In the genomic region with DNA sequence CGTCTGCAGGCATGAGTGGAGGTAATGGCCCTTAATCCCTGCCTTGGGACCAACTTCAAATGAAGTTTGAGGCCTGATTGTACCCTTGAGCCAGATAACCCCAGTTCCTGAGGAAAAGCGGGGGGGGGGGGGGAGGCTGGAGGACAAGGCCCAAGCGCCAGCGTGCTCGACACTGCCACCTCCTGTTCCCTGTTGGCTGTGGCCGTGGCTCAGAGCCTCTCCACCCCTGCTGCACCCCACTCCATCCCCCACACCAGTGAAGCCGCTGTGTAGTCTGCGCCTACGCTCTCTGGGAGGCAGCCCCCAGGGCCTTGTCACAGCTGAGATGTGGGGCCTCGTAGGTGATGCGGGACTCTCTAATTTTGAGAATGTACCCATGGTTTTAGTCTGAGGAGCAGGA, we compare ENCODE assay signal across 8 mouse cellular contexts. TPM values are rescaled to one million over a fixed set of nuclear protein-coding genes. Genes with fewer than 3 reads are reported as not detected.
DNase-seq lines count a peak whose midpoint lies in the region; ATAC-seq and TF ChIP-seq lines count a peak whose summit lies in the region.

No protein-coding gene starts in this region.

- peaks cover 47% of the 10 kb centered on the region for H3K36me3 ChIP-seq in intestine, postnatal 0 days (ENCODE audit: control insufficient read depth, insufficient read depth)
- H3K36me3 ChIP-seq in limb, embryonic 13.5 days: peaks cover 43% of the 10 kb centered on the region
- H3K36me3 ChIP-seq in midbrain, embryonic 15.5 days (replicated peaks): peaks cover 16% of the 10 kb centered on the region; the same call in 1 of the 2 replicates
- H3K36me3 ChIP-seq in spleen, adult 2 months (ENCODE audit: control insufficient read depth, insufficient read depth, low read length): peaks cover 22% of the 10 kb centered on the region

- no peak overlapping the region for H3K4me2 ChIP-seq in intestine, postnatal 0 days (replicated peaks; ENCODE audit: low read depth)
- peak overlapping the region; percentile 30; the same call in 1 of the 2 replicates for H3K4me2 ChIP-seq in limb, embryonic 13.5 days (replicated peaks)
- H3K4me2 ChIP-seq in midbrain, embryonic 15.5 days: peak overlapping the region; percentile 14; the same call in 1 of the 2 replicates

- ATAC-seq in intestine, postnatal 0 days: peak; percentile 62
- peak; percentile 83 for ATAC-seq in limb, embryonic 13.5 days (ENCODE audit: low FRiP score, low read depth)
- ATAC-seq in midbrain, embryonic 15.5 days (replicated peaks): 0 out of 2 replicates have a peak, but pooled peaks have one; percentile 32

- H3K27ac ChIP-seq in cerebellum, adult 2 months (ENCODE audit: insufficient read depth, low read length): no peak overlapping the region
- no peak overlapping the region for H3K27ac ChIP-seq in intestine, postnatal 0 days (ENCODE audit: low read depth, low read length)
- no peak overlapping the region for H3K27ac ChIP-seq in limb, embryonic 13.5 days
- H3K27ac ChIP-seq in midbrain, embryonic 15.5 days: no peak overlapping the region
- no peak overlapping the region for H3K27ac ChIP-seq in spleen, adult 2 months (ENCODE audit: insufficient read depth, low read length)

- H3K4me1 ChIP-seq in cerebellum, adult 2 months (ENCODE audit: control insufficient read depth, insufficient read depth, low read length): 0 out of 2 replicates have a peak, but pooled peaks cover 3% of the 10 kb centered on the region
- H3K4me1 ChIP-seq in intestine, postnatal 0 days (replicated peaks; ENCODE audit: control insufficient read depth, insufficient read depth, low read length): 0 out of 2 replicates have a peak, but pooled peaks cover 3% of the 10 kb centered on the region
- peaks cover 12% of the 10 kb centered on the region for H3K4me1 ChIP-seq in limb, embryonic 13.5 days
- peaks cover 11% of the 10 kb centered on the region for H3K4me1 ChIP-seq in midbrain, embryonic 15.5 days
- H3K4me1 ChIP-seq in spleen, adult 2 months (ENCODE audit: control insufficient read depth, insufficient read depth, insufficient read length): peaks cover 2% of the 10 kb centered on the region; the same call in 1 of the 2 replicates

- TF ChIP-seq POLR2A in cerebellum, adult 2 months (IDR thresholded peaks at IDR 0.05; ENCODE audit: borderline replicate concordance, insufficient read depth, low read length): no peak
- TF ChIP-seq POLR2A in spleen, adult 2 months (IDR thresholded peaks at IDR 0.05; ENCODE audit: low read depth, low read length): no peak

- no peaks in the 10 kb centered on the region for H3K9me3 ChIP-seq in intestine, postnatal 0 days (ENCODE audit: control insufficient read depth)
- no peaks in the 10 kb centered on the region for H3K9me3 ChIP-seq in limb, embryonic 13.5 days
- no peaks in the 10 kb centered on the region for H3K9me3 ChIP-seq in midbrain, embryonic 15.5 days

- peak; percentile 70 for TF ChIP-seq CTCF in cerebellum, adult 2 months (IDR thresholded peaks at IDR 0.05; ENCODE audit: borderline replicate concordance, insufficient read depth, low read depth, low read length)
- TF ChIP-seq CTCF in intestine, postnatal 0 days (IDR thresholded peaks at IDR 0.05; ENCODE audit: low read depth): peak; percentile 89
- peak; percentile 72 for TF ChIP-seq CTCF in spleen, adult 2 months (IDR thresholded peaks at IDR 0.05; ENCODE audit: extremely low read depth, insufficient read depth, insufficient read length, insufficient replicate concordance)

- H3K27me3 ChIP-seq in cerebellum, adult 2 months (ENCODE audit: control insufficient read depth, insufficient read depth, low read length): no peaks in the 10 kb centered on the region
- H3K27me3 ChIP-seq in intestine, postnatal 0 days (replicated peaks; ENCODE audit: control insufficient read depth, insufficient read depth, low read length): no peaks in the 10 kb centered on the region
- H3K27me3 ChIP-seq in limb, embryonic 13.5 days: no peaks in the 10 kb centered on the region
- no peaks in the 10 kb centered on the region for H3K27me3 ChIP-seq in midbrain, embryonic 15.5 days (replicated peaks)
- no peaks in the 10 kb centered on the region for H3K27me3 ChIP-seq in spleen, adult 2 months (ENCODE audit: control insufficient read depth, insufficient read depth, low read length)

- WGBS in cerebellum, adult 2 months: 7% methylated on average over 11 of the region's 11 CpGs
- 12% methylated on average over 11 of the region's 11 CpGs for WGBS in intestine, postnatal 0 days
- WGBS in limb, embryonic 13.5 days: 9% methylated on average over 10 of the region's 11 CpGs
- WGBS in midbrain, embryonic 15.5 days: 5% methylated on average over 11 of the region's 11 CpGs
- WGBS in spleen, adult 2 months: 24% methylated on average over 11 of the region's 11 CpGs

- no peak overlapping the region for H3K4me3 ChIP-seq in cerebellum, adult 2 months (replicated peaks; ENCODE audit: insufficient read depth, low read depth, low read length)
- no peak overlapping the region for H3K4me3 ChIP-seq in intestine, postnatal 0 days (ENCODE audit: low read depth, low read length)
- no peak overlapping the region for H3K4me3 ChIP-seq in limb, embryonic 13.5 days
- H3K4me3 ChIP-seq in midbrain, embryonic 15.5 days: no peak overlapping the region
- no peak overlapping the region for H3K4me3 ChIP-seq in spleen, adult 2 months (ENCODE audit: extremely low read depth, insufficient read depth, insufficient read length)

- H3K9ac ChIP-seq in intestine, postnatal 0 days (ENCODE audit: low read depth, low read length): no peak overlapping the region
- H3K9ac ChIP-seq in limb, embryonic 13.5 days: no peak overlapping the region; the same call in 1 of the 2 replicates
- no peak overlapping the region for H3K9ac ChIP-seq in midbrain, embryonic 15.5 days

- peak; percentile 52 to 61 for DNase-seq in cerebellum, adult 2 months
- no peak for DNase-seq in cerebellum, adult 9-10 months
- DNase-seq in embryo, embryonic 9.5 days (ENCODE audit: extremely low spot score): peak; percentile 58
- DNase-seq in heart, adult 18-20 months: peak; percentile 72 to 85
- peak in 1 of 2 experiments; percentile 63 for DNase-seq in spleen, adult 2 months (ENCODE audit: low read depth in 1 of 2, low spot score in 2 of 2)

RNA-seq across cellular contexts. Expression of gene Rrp7a, which starts 9.7 kb away (rescaled TPM):
- 109 and 114 TPM in 2 replicates for polyA plus RNA-seq in cerebellum, adult 2 months (2012; rRNA removed)
- total RNA-seq in heart, adult 18-20 months (2021): 10 to 100 TPM; 28.6 to 37.9 TPM
- polyA plus RNA-seq in intestine, postnatal 0 days (2015; fragmentation: Nextera tagmentation; extraction: Ambion mirVana): 32.1 and 32.7 TPM in 2 replicates
- 59.4 and 63.9 TPM in 2 replicates for polyA plus RNA-seq in limb, embryonic 13.5 days (2015; fragmentation: Nextera tagmentation; extraction: Ambion mirVana)
- 83.5 and 86.8 TPM in 2 replicates for polyA plus RNA-seq in midbrain, embryonic 15.5 days (2015; fragmentation: Nextera tagmentation; extraction: Ambion mirVana)
- 86.8 and 104 TPM in 2 replicates for polyA plus RNA-seq in spleen, adult 2 months (2012; rRNA removed)

RNA-seq across cellular contexts. Expression of gene Serhl, which starts 23.6 kb away (rescaled TPM):
- polyA plus RNA-seq in cerebellum, adult 2 months (2012; rRNA removed): 16.5 and 19.2 TPM in 2 replicates
- 10 to 100 TPM; 46.1 to 55.5 TPM for total RNA-seq in heart, adult 18-20 months (2021)
- 58.5 and 65.6 TPM in 2 replicates for polyA plus RNA-seq in intestine, postnatal 0 days (2015; fragmentation: Nextera tagmentation; extraction: Ambion mirVana)
- 58.9 and 59.5 TPM in 2 replicates for polyA plus RNA-seq in limb, embryonic 13.5 days (2015; fragmentation: Nextera tagmentation; extraction: Ambion mirVana)
- 24.9 and 27.8 TPM in 2 replicates for polyA plus RNA-seq in midbrain, embryonic 15.5 days (2015; fragmentation: Nextera tagmentation; extraction: Ambion mirVana)
- 31.4 and 37.1 TPM in 2 replicates for polyA plus RNA-seq in spleen, adult 2 months (2012; rRNA removed)

RNA-seq across cellular contexts. Expression of gene Poldip3, which starts 36.3 kb away (rescaled TPM):
- polyA plus RNA-seq in cerebellum, adult 2 months (2012; rRNA removed): 73.3 and 74.1 TPM in 2 replicates
- total RNA-seq in heart, adult 18-20 months (2021): 10 to 100 TPM; 23.1 to 26.2 TPM
- polyA plus RNA-seq in intestine, postnatal 0 days (2015; fragmentation: Nextera tagmentation; extraction: Ambion mirVana): 49.8 and 51.6 TPM in 2 replicates
- polyA plus RNA-seq in limb, embryonic 13.5 days (2015; fragmentation: Nextera tagmentation; extraction: Ambion mirVana): 158 and 165 TPM in 2 replicates
- 154 and 158 TPM in 2 replicates for polyA plus RNA-seq in midbrain, embryonic 15.5 days (2015; fragmentation: Nextera tagmentation; extraction: Ambion mirVana)
- 50.6 and 55.7 TPM in 2 replicates for polyA plus RNA-seq in spleen, adult 2 months (2012; rRNA removed)

RNA-seq across cellular contexts. Expression of gene Cyb5r3, which starts 59.5 kb away (rescaled TPM):
- 63.5 and 68.6 TPM in 2 replicates for polyA plus RNA-seq in cerebellum, adult 2 months (2012; rRNA removed)
- total RNA-seq in heart, adult 18-20 months (2021): 10 to 100 TPM; 83.9 to 93.0 TPM
- 117 and 126 TPM in 2 replicates for polyA plus RNA-seq in intestine, postnatal 0 days (2015; fragmentation: Nextera tagmentation; extraction: Ambion mirVana)
- polyA plus RNA-seq in limb, embryonic 13.5 days (2015; fragmentation: Nextera tagmentation; extraction: Ambion mirVana): 108 and 110 TPM in 2 replicates
- 122 TPM in 2 replicates for polyA plus RNA-seq in midbrain, embryonic 15.5 days (2015; fragmentation: Nextera tagmentation; extraction: Ambion mirVana)
- polyA plus RNA-seq in spleen, adult 2 months (2012; rRNA removed): 76.1 and 90.0 TPM in 2 replicates

Comparison
In these comparisons a context has a peak if more than half of its experiments do, and no peak if none do; other contexts are left out.
1. ATAC-seq: peak in every context shown above with its lines; median percentile 83 in limb, embryonic 13.5 days; 62 in intestine, postnatal 0 days; 32 in midbrain, embryonic 15.5 days.